Mouse (Mus musculus) cerebral cortex, adult 2 months (tissue): ENCODE measurements around the gene Kcnk10.

ENCODE experiments used
- WGBS: fragments of 180-500 bp; shearing (Covaris S2); methylation state at CpG from one replicate; pipeline ENCODE4 v1.1.7; 2018; 5-methylcytosine and 5-hydroxymethylcytosine counted together

The Kcnk10 gene

GRCm38 (mm10) chr12:98577861-98578360 lies at the start of gene Kcnk10:
TSS of gene Kcnk10 (minus strand) at chr12:98578310.
- 2% methylated on average over 22 of the region's 22 CpGs for WGBS

GRCm38 (mm10) chr12:98627392-98628259 lies 49.5 kb upstream of the Kcnk10 start, which contains the start of gene Spata7:
TSS of gene Spata7 (plus strand) at chr12:98628157.
- WGBS, result 2% methylated on average over 32 of the region's 32 CpGs

GRCm38 (mm10) chr12:98623266-98623665 lies 45.2 kb upstream of the Kcnk10 start:
- 93% methylated on average over 10 of the region's 10 CpGs for WGBS

DNA sequence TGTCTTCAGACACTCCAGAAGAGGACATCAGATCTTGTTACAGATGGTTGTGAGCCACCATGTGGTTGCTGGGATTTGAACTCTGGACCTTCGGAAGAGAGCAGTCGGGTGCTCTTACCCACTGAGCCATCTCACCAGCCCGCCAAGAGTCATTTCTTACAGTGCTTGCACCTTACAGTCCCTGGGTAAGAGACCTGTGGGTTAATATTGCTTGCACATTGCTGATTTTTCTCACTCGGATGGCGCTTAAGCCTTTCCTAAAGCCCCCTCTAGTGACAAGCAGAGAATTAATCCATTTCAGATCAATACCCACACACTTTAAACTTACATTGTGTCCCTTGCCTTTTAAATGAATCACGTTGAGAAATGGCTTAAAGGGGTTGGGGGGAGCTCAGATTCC lies 42.8 kb upstream of the Kcnk10 start:
- 27% methylated on average over 6 of the region's 6 CpGs for whole genome bisulfite sequencing

DNA sequence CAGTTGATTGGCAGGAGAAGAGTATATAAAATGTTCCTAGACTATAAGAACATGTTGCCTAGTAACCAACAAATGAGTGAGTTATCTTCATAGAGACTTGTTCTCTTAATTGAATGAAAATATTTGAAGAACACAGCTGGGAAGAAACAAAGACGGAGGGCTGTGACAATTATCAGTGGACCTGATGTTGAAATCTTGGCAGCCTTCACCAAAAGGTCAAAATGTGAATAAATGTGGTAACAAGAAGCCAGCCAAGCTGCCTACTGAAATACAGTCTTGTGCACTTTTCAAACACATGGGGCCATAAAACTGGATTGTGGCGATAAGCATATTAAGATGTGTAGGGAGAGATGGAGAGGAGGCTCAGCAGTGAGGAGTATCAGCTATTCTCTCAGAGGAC lies 41.4 kb upstream of the Kcnk10 start:
- WGBS, result 66% methylated on average over 2 of the region's 2 CpGs

GRCm38 (mm10) chr12:98615746-98616145 lies 37.6 kb upstream of the Kcnk10 start:
- WGBS, result 54% methylated on average over 5 of the region's 5 CpGs

DNA sequence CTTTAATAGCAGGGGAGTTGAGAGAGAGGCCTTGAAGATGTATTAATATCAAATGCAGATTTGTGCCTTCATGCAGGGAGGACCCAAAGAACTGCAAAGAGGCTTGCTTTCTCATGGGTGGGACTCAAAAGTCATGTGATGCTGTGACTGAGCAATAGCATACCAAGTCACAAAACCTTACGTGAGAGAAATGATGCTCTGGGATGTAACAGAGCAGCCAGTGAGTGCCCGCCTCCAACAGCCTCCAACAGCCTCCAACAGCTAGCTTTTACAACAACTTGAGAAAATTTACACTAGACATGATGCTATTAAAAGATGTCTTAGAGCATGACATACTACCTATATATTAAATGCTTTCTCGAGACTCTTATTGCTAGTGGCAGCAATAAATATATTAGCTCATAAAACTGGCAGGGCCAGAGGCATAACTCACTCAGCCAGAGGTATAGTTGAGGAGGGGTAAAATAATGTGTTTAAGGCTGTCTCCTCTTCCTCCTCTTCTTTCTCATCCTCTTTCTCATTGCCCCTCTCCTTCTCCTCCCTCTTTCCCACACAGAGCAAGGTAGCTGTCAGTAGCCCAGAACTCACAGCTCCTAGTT lies 36.9 kb upstream of the Kcnk10 start:
- 80% methylated on average over 3 of the region's 3 CpGs for WGBS

- 38% methylated on average over 3 of the region's 3 CpGs for WGBS
Observed at GRCm38 (mm10) chr12:98610341-98610740, 32.2 kb upstream of the Kcnk10 start.

DNA sequence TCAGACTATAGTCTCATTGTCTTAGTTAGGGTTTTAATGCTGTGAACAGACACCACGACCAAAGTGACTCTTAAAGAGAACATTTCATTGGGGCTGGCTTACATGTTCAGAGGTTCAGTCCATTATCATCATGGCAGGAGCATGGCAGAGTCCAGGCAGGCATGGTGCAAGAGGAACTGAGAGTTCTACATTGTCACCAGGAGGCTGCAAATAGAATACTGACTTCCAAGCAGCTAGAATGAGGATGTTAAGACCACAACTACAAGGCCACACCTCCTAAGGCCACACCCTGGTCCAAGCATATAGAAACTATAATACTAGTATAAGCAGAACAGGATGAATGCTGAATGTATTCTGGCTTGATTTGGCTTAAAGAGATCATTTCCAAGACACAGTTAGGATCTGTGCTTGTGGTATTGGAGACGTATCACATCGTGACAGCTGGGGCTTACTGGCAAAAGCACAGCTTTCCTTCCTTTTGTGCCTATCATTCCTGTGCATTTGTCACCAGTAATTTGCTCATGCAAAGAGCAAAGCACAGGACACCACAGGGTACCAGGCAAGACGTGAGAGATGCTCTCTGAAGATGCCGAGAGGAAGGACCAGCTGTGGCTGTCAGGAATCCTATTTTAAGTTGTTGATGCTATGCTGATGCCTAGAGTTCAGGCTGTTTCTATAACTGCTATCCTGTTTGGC lies 28.6 kb upstream of the Kcnk10 start:
- WGBS, result 55% methylated on average over 5 of the region's 5 CpGs

- WGBS, result 82% methylated on average over 1 of the region's 1 CpGs
Observed at GRCm38 (mm10) chr12:98605264-98605663, 27.2 kb upstream of the Kcnk10 start.

DNA sequence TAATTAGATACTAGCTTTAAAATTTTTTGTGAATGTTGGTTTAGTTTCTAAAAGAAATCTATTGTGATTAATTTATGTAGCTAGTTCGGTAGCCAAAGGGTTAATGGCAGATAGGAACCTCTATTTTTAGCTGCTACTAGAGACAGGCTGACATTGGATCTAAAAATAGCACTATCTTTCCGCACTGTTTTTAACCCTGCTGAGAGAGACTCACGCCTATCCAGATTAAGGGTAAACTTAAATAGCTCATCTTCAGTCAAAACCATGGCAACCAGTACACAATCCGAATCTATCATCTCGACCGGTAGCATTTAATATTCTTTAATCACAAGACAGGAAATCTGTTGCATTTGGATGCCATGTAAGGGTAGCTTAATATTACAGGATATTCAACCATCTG lies 24.0 kb upstream of the Kcnk10 start:
- 22% methylated on average over 6 of the region's 6 CpGs for WGBS

- WGBS, result 79% methylated on average over 5 of the region's 5 CpGs
Observed at GRCm38 (mm10) chr12:98600861-98601260, 22.8 kb upstream of the Kcnk10 start.

DNA sequence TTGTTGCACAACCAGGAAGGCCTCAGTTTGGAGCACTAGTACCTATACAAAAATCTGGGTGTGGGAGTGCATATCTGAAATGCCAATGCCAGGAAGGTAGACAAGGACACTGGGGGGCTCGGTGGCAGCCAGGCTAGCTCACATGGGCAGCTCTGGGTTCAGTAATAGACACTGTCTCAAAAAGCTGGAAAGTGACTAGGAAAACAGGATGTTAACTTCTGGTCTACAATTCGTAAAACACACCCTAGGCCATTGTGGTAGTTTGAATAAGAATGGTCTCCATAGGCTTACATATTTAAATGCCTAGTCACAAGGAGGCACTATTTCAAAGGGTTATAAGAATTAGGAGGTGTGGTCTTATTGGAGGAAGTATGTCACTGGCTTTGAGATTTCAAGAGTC lies 12.9 kb upstream of the Kcnk10 start:
- 88% methylated on average over 2 of the region's 2 CpGs for WGBS

GRCm38 (mm10) chr12:98588573-98588972 lies 10.5 kb upstream of the Kcnk10 start:
- WGBS, result 63% methylated on average over 6 of the region's 6 CpGs

- WGBS, result 45% methylated on average over 3 of the region's 3 CpGs
Observed at GRCm38 (mm10) chr12:98585302-98585701, 7.2 kb upstream of the Kcnk10 start.

DNA sequence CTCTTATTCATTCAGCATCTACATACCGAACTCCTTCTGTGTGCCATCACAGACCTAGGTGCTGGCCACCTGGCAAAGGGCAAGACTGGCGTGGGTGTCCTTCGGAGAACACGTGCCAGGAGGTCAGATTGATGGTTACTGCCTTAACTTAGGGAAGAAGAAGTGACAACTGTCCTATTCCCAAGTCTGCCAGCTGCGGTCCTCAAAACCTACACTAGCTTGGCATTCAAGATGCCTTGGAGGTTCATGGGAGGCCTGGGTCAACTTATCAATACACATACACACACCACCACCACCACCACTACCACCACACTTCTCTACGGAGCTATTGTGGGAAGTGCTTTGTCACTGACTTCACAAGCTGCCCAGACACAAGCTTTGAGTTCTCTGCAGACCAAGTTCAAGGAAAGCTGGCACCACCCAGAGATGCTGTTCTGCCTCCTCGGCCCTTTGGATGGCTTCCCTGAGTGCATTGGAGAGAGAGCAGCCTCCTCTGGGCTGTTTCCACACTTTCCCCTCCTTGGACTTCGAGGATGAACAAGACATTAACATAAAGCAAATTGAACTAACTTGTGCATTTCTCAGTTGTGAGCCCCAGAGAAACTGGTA lies 2.1 kb downstream of the Kcnk10 start:
- WGBS, result 59% methylated on average over 8 of the region's 8 CpGs

GRCm38 (mm10) chr12:98575195-98575887 lies 2.8 kb downstream of the Kcnk10 start:
- 10% methylated on average over 17 of the region's 17 CpGs for WGBS

GRCm38 (mm10) chr12:98574353-98575194 lies 3.5 kb downstream of the Kcnk10 start:
- WGBS, result under 1% methylated on average over 84 of the region's 84 CpGs

GRCm38 (mm10) chr12:98573317-98574270 lies 4.5 kb downstream of the Kcnk10 start:
- 9% methylated on average over 25 of the region's 25 CpGs for WGBS
